Mouse (Mus musculus) ovary, adult 18-20 months (tissue): ENCODE results near the gene Slc25a36.

Source experiments
- DNase-seq: peaks from one replicate; pipeline ENCODE4 v3.0.0; 2022; ENCODE audit warnings: low spot score, mixed read lengths

The Slc25a36 gene

GRCm38 (mm10) chr9:97041633-97042032, 69.3 kb downstream of the Slc25a36 start:
- no peak for DNase-seq

GRCm38 (mm10) chr9:97038010-97038409, 72.9 kb downstream of the Slc25a36 start:
- no peak for DNase-seq

DNA sequence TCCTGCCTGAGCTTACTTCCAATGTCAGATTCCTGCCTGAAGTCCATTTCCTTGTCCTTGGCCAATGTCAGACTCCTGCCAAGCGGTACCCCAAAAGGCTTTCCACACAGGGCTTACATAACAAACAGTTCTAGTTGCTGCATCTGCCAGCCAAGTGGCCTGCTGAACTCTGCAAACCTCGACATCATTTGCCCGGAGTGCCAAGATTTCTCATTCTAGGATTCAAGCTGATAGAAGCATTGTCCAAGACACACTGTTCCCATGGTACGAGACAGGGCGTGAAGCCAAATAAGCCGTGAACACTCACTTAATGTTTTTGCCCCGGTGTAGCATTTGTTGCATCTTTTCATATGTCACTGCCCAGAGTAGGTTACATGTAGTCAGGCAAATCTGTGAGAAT, 74.3 kb downstream of the Slc25a36 start:
- no peak for DNase-seq

- DNase-seq = no peak
These were observed 83.6 kb downstream of the Slc25a36 start for GRCm38 (mm10) chr9:97027361-97027760.

DNA sequence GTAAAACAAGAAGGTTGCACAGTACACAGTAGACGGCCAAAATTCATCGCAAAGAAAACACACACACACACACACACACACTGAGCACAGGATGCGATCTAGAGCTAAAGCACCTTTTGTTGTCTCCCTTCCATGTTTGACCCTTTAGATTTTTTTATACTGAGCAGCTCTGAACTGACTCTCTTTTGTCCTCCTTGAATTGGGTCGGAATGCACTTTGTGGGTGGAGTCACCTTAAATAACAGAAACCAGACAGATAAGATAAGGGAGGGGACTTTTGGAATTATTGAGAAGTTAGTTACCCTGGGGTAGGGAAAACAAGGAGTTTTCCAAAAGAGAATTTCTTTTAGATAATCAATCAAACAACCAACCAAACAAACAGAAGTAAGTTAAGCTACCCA, 85.0 kb downstream of the Slc25a36 start:
- DNase-seq = no peak
